8 mouse cellular contexts compared by ENCODE assay signal in the genomic region with DNA sequence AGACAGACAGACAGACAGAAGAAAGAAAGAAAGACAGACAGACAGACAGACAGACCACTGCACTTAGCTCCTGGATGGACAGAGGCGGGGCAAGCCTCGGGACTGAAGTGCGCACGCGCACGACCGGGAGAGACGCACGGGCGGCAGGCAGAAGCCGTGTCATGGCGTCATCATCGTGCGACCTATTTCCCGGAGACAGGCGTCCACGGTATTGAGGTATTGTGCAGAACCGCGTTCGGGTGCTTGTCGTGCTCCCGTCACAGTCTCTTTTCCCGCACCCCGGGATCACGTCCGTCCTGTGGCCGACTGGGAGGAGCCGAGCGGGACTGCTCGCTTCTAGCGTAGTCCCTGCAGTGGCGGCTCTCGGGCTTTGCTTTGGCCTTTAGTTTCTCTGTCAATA. TPM values are rescaled to one million over a fixed set of nuclear protein-coding genes. Genes with fewer than 3 reads are reported as not detected.
A peak's percentile ranks its signal among the peaks of the same experiment; 100 is the strongest.
DNase-seq lines count a peak whose midpoint lies in the region; ATAC-seq lines count a peak whose summit lies in the region.

A gene (plus strand): TSS at position 137 of the 400 bp plus-strand sequence.

- peak within 1 kb of the TSS; percentile 97 for H3K4me3 ChIP-seq in brown adipose tissue, adult 24 weeks (ENCODE audit: insufficient read depth, low read depth, low read length)
- H3K4me3 ChIP-seq in heart, embryonic 14.5 days (ENCODE audit: control insufficient read depth in 1 of 2, insufficient read depth in 1 of 2, low read depth in 1 of 2, low read length in 2 of 2), result peak within 1 kb of the TSS; percentile 85 to 94
- H3K4me3 ChIP-seq in liver, embryonic 13.5 days (replicated peaks), result peak within 1 kb of the TSS; percentile 87
- peak within 1 kb of the TSS; percentile 94 for H3K4me3 ChIP-seq in stomach, embryonic 16.5 days (replicated peaks; ENCODE audit: low read length)

- H3K36me3 ChIP-seq in heart, embryonic 14.5 days (ENCODE audit: control insufficient read depth, insufficient read depth, low read length), result no peaks in the 10 kb centered on the region
- H3K36me3 ChIP-seq in liver, embryonic 13.5 days, result no peaks in the 10 kb centered on the region
- no peaks in the 10 kb centered on the region for H3K36me3 ChIP-seq in stomach, embryonic 16.5 days (ENCODE audit: control insufficient read depth, insufficient read depth, low read length)

- H3K4me2 ChIP-seq in heart, embryonic 14.5 days (ENCODE audit: low read length), result peak within 1 kb of the TSS; percentile 66
- peak within 1 kb of the TSS; percentile 75 for H3K4me2 ChIP-seq in liver, embryonic 13.5 days
- peak within 1 kb of the TSS; percentile 78 for H3K4me2 ChIP-seq in stomach, embryonic 16.5 days (ENCODE audit: low read depth, low read length)

- H3K27me3 ChIP-seq in heart, embryonic 14.5 days (ENCODE audit: control insufficient read depth, insufficient read depth, low read length), result no peaks in the 10 kb centered on the region
- H3K27me3 ChIP-seq in liver, embryonic 13.5 days, result no peaks in the 10 kb centered on the region
- H3K27me3 ChIP-seq in stomach, embryonic 16.5 days (ENCODE audit: control insufficient read depth, insufficient read depth, low read length), result no peaks in the 10 kb centered on the region

- peak; percentile 98 for DNase-seq in CD4-positive, CD25-positive, alpha-beta regulatory T cell, adult 2 months (ENCODE audit: low read depth, low spot score)
- peak; percentile 82 for DNase-seq in fibroblast of lung, adult 2 months (ENCODE audit: low read depth)
- DNase-seq in kidney, postnatal 14 days, result peak; percentile 97
- DNase-seq in liver, embryonic 13.5 days, result peak; percentile 89
- DNase-seq in neural tube, embryonic 10.5 days (ENCODE audit: extremely low spot score, low spot score), result peak; percentile 93

- under 1% methylated on average over 33 of the region's 33 CpGs for WGBS in heart, embryonic 14.5 days
- WGBS in liver, embryonic 13.5 days (ENCODE audit: insufficient replicate concordance), result under 1% methylated on average over 33 of the region's 33 CpGs
- WGBS in stomach, embryonic 16.5 days, result under 1% methylated on average over 33 of the region's 33 CpGs

- peak; percentile 89 for ATAC-seq in heart, embryonic 14.5 days (ENCODE audit: insufficient number of reproducible peaks, insufficient read depth, low FRiP score, low read depth)
- ATAC-seq in liver, embryonic 13.5 days (ENCODE audit: low read depth), result peak; percentile 93
- peak; percentile 94 for ATAC-seq in stomach, embryonic 16.5 days (ENCODE audit: insufficient read depth, low FRiP score)

- H3K27ac ChIP-seq in brown adipose tissue, adult 24 weeks (replicated peaks; ENCODE audit: low read depth, low read length), result peak within 1 kb of the TSS; percentile 84
- peak within 1 kb of the TSS; percentile 88 to 90 for H3K27ac ChIP-seq in heart, embryonic 14.5 days (replicated peaks in 1 of 2; ENCODE audit: control insufficient read depth in 1 of 2, insufficient read depth in 1 of 2, low read depth in 2 of 2, low read length in 2 of 2)
- H3K27ac ChIP-seq in liver, embryonic 13.5 days, result peak within 1 kb of the TSS; percentile 89
- peak within 1 kb of the TSS; percentile 92 for H3K27ac ChIP-seq in stomach, embryonic 16.5 days (ENCODE audit: low read length)

- peaks cover 5% of the 10 kb centered on the region for H3K4me1 ChIP-seq in brown adipose tissue, adult 24 weeks (ENCODE audit: control insufficient read depth, insufficient read depth, insufficient read length, low read length)
- H3K4me1 ChIP-seq in heart, embryonic 14.5 days (ENCODE audit: control insufficient read depth in 2 of 2, insufficient read depth in 2 of 2, low read length in 2 of 2), result peaks cover 5 to 7% of the 10 kb centered on the region in 2 experiments; a peak in 2 of 4 replicates
- peaks cover 13% of the 10 kb centered on the region for H3K4me1 ChIP-seq in liver, embryonic 13.5 days (replicated peaks)
- H3K4me1 ChIP-seq in stomach, embryonic 16.5 days (ENCODE audit: control insufficient read depth, insufficient read depth, low read length), result 0 out of 2 replicates have a peak, but pooled peaks cover 5% of the 10 kb centered on the region

- no peaks in the 10 kb centered on the region for H3K9me3 ChIP-seq in heart, embryonic 14.5 days (ENCODE audit: control insufficient read depth, low read length)
- H3K9me3 ChIP-seq in liver, embryonic 13.5 days (replicated peaks), result no peaks in the 10 kb centered on the region
- no peaks in the 10 kb centered on the region for H3K9me3 ChIP-seq in stomach, embryonic 16.5 days (replicated peaks; ENCODE audit: control insufficient read depth, low read length)

- peak within 1 kb of the TSS; percentile 96 for H3K9ac ChIP-seq in heart, embryonic 14.5 days (ENCODE audit: low read length)
- H3K9ac ChIP-seq in liver, embryonic 13.5 days, result peak within 1 kb of the TSS; percentile 89
- peak within 1 kb of the TSS; percentile 92 for H3K9ac ChIP-seq in stomach, embryonic 16.5 days (ENCODE audit: low read length)

RNA-seq across cellular contexts. Expression of the gene that starts here (rescaled TPM):
- 67.0 and 144 TPM in 2 replicates for polyA plus RNA-seq in brown adipose tissue, adult 24 weeks (2012; ENCODE audit: insufficient read depth, insufficient read length, missing spikeins)
- 83.6 and 87.9 TPM in 2 replicates for polyA plus RNA-seq in heart, embryonic 14.5 days (2014; fragmentation: Nextera tagmentation; extraction: Ambion mirVana)
- 55.0 and 63.2 TPM in 2 replicates for polyA plus RNA-seq in liver, embryonic 13.5 days (2015; fragmentation: Nextera tagmentation; extraction: Ambion mirVana)
- 90.2 and 102 TPM in 2 replicates for polyA plus RNA-seq in stomach, embryonic 16.5 days (2015; fragmentation: Nextera tagmentation; extraction: Ambion mirVana)

Comparison
In these comparisons a context has a peak if more than half of its experiments do, and no peak if none do; other contexts are left out.
1. Peak in every context shown above with its lines: DNase-seq, ATAC-seq, H3K4me3 ChIP-seq and H3K27ac ChIP-seq.